Mouse (Mus musculus) adrenal gland, postnatal 14 days (tissue): Measurements from ENCODE around the gene Mreg. TPM values are rescaled to one million over a fixed set of nuclear protein-coding genes. Genes with fewer than 3 reads are reported as not detected.
A peak's percentile ranks its signal among the peaks of the same experiment; 100 is the strongest.

Experiments used
- DNase-seq: peaks from one replicate; pipeline ENCODE4 v3.0.0; 2021; ENCODE audit warnings: mixed read lengths
- total RNA-seq: library from RNA; stranded (reverse); gene quantifications from 2 replicates; pipeline ENCODE4 v1.2.3, GENCODE M21; 2021

Gene Mreg
- total RNA-seq, 1 experiment from 2014 or later = 8.0 TPM

DNA sequence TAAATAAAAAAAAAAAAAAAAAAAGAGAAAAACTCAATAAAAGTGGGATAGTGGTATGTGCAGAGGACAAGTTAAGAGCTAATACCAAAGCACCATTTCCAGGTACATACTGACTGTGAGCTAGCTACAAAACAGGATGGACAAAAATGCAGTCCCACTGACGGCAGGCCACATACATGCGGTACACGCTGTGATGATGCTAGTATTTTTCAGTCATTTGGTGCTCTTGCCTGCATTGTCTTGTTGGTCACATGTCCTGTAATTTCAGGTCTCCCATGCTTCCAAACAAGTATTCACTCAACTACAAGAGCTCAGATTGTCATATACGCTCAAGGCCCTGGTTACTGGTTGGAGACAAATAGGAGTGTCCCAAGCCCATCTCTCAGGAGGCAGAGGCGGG is 15.4 kb upstream of the Mreg start:
- no peak for DNase-seq

- no peak for DNase-seq
Measured at GRCm38 (mm10) chr1:72226887-72227481, 14.9 kb upstream of the Mreg start.

DNA sequence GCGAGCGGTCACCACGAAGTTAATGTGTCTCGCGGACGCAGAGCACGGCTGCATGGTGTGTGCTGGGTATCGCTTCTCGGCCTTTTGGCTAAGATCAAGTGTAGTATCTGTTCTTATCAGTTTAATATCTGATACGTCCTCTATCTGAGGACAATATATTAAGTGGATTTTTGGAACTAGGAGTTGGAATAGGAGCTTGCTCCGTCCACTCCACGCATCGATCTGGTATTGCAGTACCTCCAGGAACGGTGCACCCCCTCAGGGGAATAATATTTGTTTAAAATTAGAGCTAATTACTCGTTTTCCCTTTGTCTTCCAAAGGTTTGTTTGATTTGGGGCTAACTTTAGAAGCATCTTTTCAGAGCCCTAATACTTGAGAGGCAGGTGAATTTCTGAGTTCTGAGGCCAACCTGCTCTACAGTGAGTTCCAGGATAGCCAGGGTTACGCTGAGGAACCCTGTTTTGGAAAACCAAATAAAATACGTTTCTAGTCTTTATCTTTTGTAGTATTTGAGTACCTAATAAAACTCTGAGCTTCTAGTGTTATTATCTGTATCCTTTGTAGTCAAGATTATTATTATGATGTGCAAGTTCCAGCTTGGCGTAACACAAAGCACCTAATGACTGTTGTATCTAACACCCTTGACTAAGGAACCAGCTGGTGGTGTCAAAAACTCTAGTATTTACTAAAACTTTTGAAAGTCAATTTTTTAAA is 14.2 kb upstream of the Mreg start:
- DNase-seq = peak; percentile 55

- peak; percentile 89 for DNase-seq
Measured at GRCm38 (mm10) chr1:72225720-72226171, 13.6 kb upstream of the Mreg start.

DNA sequence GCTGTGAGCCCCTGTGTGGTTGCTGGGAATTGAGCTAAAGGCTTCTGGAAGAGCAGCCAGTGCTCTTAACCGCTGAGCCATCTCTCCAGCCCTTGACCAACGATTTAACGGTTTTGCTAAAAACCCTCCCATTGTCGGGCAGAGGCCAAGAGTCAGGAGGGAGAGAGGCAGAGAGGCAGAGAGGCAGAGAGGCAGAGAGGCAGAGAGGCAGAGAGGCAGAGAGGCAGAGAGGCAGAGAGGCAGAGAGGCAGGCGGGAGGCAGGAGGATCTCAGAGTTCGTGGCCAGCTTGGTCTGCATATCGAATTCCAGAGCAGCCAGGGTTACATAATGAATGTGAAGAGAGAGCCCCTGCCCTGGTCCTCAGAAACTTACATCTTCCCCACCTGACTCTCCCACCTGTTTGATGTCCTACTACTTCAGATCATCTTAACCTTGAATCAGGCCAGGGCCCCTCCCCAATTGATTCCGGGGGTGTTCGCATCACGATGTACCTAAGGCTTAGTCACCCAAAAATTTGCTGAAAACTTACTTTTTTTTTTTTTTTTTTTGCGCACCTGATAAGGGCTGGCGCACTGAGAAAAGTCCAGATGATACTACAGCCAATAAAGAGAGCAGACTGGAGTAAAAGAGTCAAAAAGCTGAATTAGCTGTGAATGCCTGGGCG is 13.1 kb upstream of the Mreg start:
- DNase-seq = no peak

DNA sequence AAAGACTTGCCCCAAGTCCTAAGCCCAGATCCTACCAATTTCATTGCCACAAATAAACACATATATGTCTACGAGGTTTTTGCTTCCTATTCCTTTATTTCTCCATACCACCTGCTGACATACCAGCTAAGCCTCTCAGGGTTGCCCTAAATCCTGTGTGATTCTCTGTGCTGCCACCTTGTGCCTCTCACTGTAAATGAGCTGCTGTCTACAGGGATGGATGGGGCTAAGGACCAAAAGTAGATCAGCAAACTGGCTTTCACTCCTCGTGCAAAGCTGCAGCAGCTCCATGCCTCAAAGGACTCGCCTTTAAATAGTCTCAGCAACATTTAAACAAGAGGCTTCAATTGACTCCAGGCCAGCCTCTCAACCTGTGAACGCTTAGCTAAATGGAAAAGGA is 7.9 kb upstream of the Mreg start:
- no peak for DNase-seq

GRCm38 (mm10) chr1:72219116-72219515 is 7.0 kb upstream of the Mreg start:
- DNase-seq = no peak

DNA sequence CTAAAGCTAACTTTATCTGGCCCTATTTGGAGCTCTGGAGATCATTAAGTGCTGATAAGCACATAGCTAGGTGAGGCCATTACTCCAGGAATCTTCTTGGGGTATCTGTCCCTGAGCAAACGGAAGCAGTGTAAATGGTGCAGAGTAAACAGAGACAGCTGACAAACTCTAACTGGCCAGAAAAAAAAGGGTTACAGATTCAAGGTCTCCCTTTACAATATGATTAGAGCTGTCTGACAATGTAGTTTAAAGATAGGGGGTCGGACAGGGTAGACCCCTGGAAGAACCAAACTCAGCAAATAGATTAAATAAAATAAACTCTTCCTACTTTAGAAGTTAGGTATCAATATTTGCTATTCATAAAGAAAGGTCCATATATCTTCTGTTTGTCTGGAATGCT is 6.5 kb upstream of the Mreg start:
- no peak for DNase-seq

DNA sequence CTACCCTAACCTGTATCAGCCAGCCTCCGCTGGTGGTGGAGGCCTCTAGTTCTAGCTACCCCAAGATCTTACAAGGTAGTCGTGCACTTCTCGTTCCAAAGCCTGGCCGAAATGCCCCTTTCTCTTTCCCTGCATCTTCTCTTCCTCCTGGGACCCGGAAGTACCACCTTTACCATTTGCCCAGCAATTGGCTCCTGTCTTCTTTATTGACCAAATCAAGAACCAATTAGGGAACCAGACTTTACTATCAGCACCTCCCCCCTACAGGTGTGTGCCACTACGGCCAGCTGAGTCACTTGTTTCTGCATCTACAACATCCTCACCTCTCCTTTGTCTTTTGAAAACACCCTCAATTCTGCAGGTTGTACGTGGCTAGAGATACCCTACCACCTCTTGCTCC is 4.7 kb upstream of the Mreg start:
- DNase-seq = no peak

GRCm38 (mm10) chr1:72215174-72215573 is 3.1 kb upstream of the Mreg start:
- DNase-seq = no peak

DNA sequence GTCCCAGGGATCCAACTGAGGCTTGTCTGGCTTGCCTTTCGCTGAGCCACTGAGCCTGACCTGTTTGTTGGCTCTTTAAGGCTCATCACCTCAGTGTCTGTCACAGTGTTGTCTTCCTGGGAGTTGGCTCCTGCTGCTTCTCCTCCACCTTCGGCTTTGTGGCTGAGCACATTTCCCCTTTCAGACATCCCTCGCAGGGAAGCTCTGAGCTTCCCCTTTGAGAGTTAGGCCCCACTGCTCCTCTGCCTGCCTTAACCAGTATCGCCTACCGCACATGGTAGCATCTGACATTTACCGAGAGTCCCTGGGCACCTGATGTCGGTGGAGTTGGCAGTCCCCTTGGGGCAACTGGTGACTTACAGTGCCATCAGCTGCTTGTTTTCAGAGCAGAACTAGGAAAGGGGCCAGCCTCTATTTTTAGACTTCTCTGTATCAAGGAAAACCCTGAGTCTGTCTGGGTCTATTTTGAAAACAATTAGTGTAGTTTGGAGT is 2.4 kb upstream of the Mreg start:
- DNase-seq = no peak

GRCm38 (mm10) chr1:72213954-72214353 is 1.8 kb upstream of the Mreg start:
- no peak for DNase-seq

DNA sequence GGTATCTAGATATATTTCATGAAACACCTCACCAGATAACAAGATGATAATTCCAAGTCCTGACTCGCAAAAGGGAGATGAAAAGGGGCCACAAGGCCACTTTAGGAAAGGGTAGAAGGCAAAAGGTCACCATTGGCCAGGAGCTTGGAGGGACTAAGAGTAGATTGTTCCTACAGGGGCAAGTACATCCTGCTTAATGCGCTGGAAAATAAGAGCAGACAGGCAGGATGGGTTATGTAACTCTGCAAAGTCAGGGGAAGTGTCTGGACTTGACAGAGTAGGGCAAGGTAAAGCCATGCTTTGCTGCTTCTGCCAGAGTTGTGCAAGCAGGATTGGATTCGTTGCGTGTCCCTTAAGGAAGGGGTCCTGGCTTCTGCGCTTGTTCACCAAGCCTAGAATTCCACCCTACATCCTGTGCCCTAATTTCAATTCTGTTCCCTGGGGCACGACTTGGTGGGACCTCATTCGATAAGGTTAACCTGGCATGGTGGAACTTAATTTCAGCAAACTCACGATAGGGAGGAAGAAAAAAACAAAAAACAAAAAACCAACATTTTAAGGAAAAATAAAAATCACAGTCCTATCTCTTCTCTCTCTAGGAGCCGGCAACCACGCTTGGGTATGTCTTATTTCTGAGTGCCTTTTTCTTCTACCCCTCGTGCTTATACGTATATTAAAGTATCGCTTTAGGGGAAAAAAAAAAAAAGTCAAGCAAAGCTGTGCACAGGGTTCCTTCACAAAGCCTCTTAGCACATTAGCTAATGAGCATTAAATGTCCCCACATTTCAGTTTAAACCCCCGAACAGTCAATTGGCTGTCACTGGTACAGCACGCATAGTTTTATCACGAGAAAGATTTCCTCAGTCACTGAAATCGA is 1.1 kb downstream of the Mreg start:
- no peak for DNase-seq

- DNase-seq = no peak
Measured at GRCm38 (mm10) chr1:72208095-72208494, 4.0 kb downstream of the Mreg start.

GRCm38 (mm10) chr1:72205113-72205512 is 7.0 kb downstream of the Mreg start:
- no peak for DNase-seq

- no peak for DNase-seq
Measured at GRCm38 (mm10) chr1:72203204-72203603, 8.9 kb downstream of the Mreg start.

GRCm38 (mm10) chr1:72202705-72203104 is 9.4 kb downstream of the Mreg start:
- no peak for DNase-seq

GRCm38 (mm10) chr1:72202068-72202467 is 10.0 kb downstream of the Mreg start:
- DNase-seq = no peak

DNA sequence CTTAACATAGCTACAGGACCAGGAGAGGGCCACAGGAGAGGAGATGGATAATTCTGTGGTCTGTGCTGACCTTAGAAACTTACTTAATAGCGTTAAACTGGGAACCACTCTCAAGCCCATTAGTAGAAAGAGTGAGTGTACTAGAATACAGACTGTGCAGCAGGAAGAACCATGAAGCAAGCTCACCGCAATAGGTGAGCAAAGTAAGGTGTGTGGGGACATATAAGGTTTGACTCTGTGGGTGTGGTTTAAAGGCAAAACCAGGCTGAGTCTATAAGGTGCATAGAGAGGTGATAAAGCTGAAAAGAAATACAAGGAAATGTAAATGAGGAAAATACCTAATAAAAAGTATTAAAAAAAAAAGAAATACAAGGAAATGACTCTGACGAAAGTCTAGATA is 11.0 kb downstream of the Mreg start:
- DNase-seq = no peak

- no peak for DNase-seq
Measured at GRCm38 (mm10) chr1:72198142-72198806, 13.8 kb downstream of the Mreg start.

GRCm38 (mm10) chr1:72196626-72197359 is 15.3 kb downstream of the Mreg start:
- DNase-seq = no peak
